Comparison of ENCODE assay signal across 13 mouse cellular contexts in genomic region chr6:97222931-97223467, GRCm38 (mm10). TPM values are rescaled to one million over a fixed set of nuclear protein-coding genes. Genes with fewer than 3 reads are reported as not detected.
DNase-seq lines count a peak whose midpoint lies in the region; ATAC-seq and TF ChIP-seq lines count a peak whose summit lies in the region.
"Had no signal": no experiment of that assay in that cellular context is flagged by ENCODE, and none has a peak within 500 bp of the region (broad histone marks: within the 10 kb centered on the region; RNA-seq: fewer than 3 reads in every experiment).

No protein-coding gene starts in this region.

- H3K9me3 ChIP-seq in CH12.LX (replicated peaks; ENCODE audit: low read length), result no peaks in the 10 kb centered on the region
- H3K9me3 ChIP-seq in heart, embryonic 15.5 days (replicated peaks), result no peaks in the 10 kb centered on the region
- no peaks in the 10 kb centered on the region for H3K9me3 ChIP-seq in liver, postnatal 0 days (ENCODE audit: low read length)
- H3K9me3 ChIP-seq in forebrain, embryonic 14.5 days (replicated peaks; ENCODE audit: control insufficient read depth, low read length), result no peaks in the 10 kb centered on the region
- H3K9me3 ChIP-seq: hindbrain, embryonic 13.5 days had no signal

- intact Hi-C loops in heart, adult 2 months (cut with DNase I), result no loop called here
- intact Hi-C loops in heart, postnatal 36 days (cut with DNase I), result no loop called here

- peaks cover 2% of the 10 kb centered on the region for H3K79me2 ChIP-seq in heart, adult 2 months (replicated peaks; ENCODE audit: control insufficient read depth, insufficient read depth, low read length)
- peaks cover 33% of the 10 kb centered on the region for H3K79me2 ChIP-seq in CH12.LX (replicated peaks; ENCODE audit: control insufficient read depth, extremely low read depth, insufficient read depth, poor library complexity, severe bottlenecking)

- H3K27ac ChIP-seq in heart, adult 2 months, result peak overlapping the region; percentile 64
- H3K27ac ChIP-seq in CH12.LX (ENCODE audit: insufficient read depth, low read depth), result peak overlapping the region; percentile 64; the same call in 1 of the 2 replicates
- peak overlapping the region; percentile 82 for H3K27ac ChIP-seq in heart, embryonic 15.5 days
- no peak overlapping the region for H3K27ac ChIP-seq in liver, postnatal 0 days (ENCODE audit: low read depth)
- H3K27ac ChIP-seq in forebrain, embryonic 14.5 days (ENCODE audit: low read depth, low read length), result no peak overlapping the region
- H3K27ac ChIP-seq: hindbrain, embryonic 13.5 days had no signal

- no peak for DNase-seq in heart, adult 2 months
- DNase-seq in heart, postnatal 36 days, result no peak
- DNase-seq in CH12.LX (ENCODE audit: extremely low read depth), result peak; percentile 67
- no peak for DNase-seq in liver, postnatal 0 days
- no peak for DNase-seq in layer of hippocampus, postnatal 25 days (ENCODE audit: extremely low spot score in 1 of 2, low spot score in 1 of 2)
- DNase-seq in adrenal gland, adult 18-20 months (ENCODE audit: low spot score in 2 of 2), result no peak
- DNase-seq in forebrain, embryonic 14.5 days (ENCODE audit: low spot score), result no peak
- DNase-seq: cerebellum, adult 8-10 months; forebrain, postnatal 0 days; kidney, postnatal 36 days; lung, embryonic 14.5 days had no signal

- no peak for TF ChIP-seq CTCF in heart, adult 2 months (IDR thresholded peaks at IDR 0.05)
- TF ChIP-seq CTCF in CH12.LX (conservative IDR thresholded peaks at IDR 0.05 in 1 of 2, IDR thresholded peaks at IDR 0.05 in 1 of 2; ENCODE audit: low read depth in 2 of 2, low read length in 2 of 2), result no peak
- TF ChIP-seq CTCF in liver, postnatal 0 days (IDR thresholded peaks at IDR 0.05; ENCODE audit: low read depth), result no peak

- no peak for TF ChIP-seq RAD21 in CH12.LX (IDR thresholded peaks at IDR 0.05; ENCODE audit: low read depth, low read length)

- no peak for TF ChIP-seq EP300 in heart, adult 2 months (IDR thresholded peaks at IDR 0.05; ENCODE audit: insufficient read depth, low read depth, low read length)
- TF ChIP-seq EP300 in CH12.LX (IDR thresholded peaks at IDR 0.05; ENCODE audit: low read length), result peak; percentile 40; the same call in 1 of the 2 replicates
- no peak for TF ChIP-seq EP300 in liver, postnatal 0 days (IDR thresholded peaks at IDR 0.05; ENCODE audit: low read depth)

- H3K9ac ChIP-seq in heart, adult 2 months (ENCODE audit: low read depth, low read length), result no peak overlapping the region
- no peak overlapping the region for H3K9ac ChIP-seq in CH12.LX (ENCODE audit: insufficient read depth, low read depth)
- H3K9ac ChIP-seq in heart, embryonic 15.5 days, result no peak overlapping the region
- H3K9ac ChIP-seq in liver, postnatal 0 days (replicated peaks), result no peak overlapping the region
- no peak overlapping the region for H3K9ac ChIP-seq in forebrain, embryonic 14.5 days (ENCODE audit: low read length)
- H3K9ac ChIP-seq: forebrain, postnatal 0 days; hindbrain, embryonic 13.5 days; lung, embryonic 14.5 days had no signal

- dilution Hi-C loops in CH12.LX (cut with MboI; ENCODE audit: extremely low pct_ligation_motif_present, extremely low pct_unique_long_range_greater_than_20kb, low sequenced_read_pairs), result no loop called here

- H3K27me3 ChIP-seq in heart, adult 2 months (ENCODE audit: control insufficient read depth, insufficient read depth, low read length), result no peaks in the 10 kb centered on the region
- H3K27me3 ChIP-seq in CH12.LX (replicated peaks), result no peaks in the 10 kb centered on the region
- no peaks in the 10 kb centered on the region for H3K27me3 ChIP-seq in heart, embryonic 15.5 days
- H3K27me3 ChIP-seq in liver, postnatal 0 days (ENCODE audit: insufficient read depth, low read length), result no peaks in the 10 kb centered on the region
- no peaks in the 10 kb centered on the region for H3K27me3 ChIP-seq in forebrain, embryonic 14.5 days (replicated peaks; ENCODE audit: control insufficient read depth, insufficient read depth, low read length)
- H3K27me3 ChIP-seq: hindbrain, embryonic 13.5 days had no signal

- H3K4me1 ChIP-seq in heart, adult 2 months (ENCODE audit: control insufficient read depth, insufficient read depth, low read length), result peaks cover 19% of the 10 kb centered on the region
- H3K4me1 ChIP-seq in CH12.LX (ENCODE audit: control insufficient read depth in 1 of 2, insufficient read depth in 2 of 2), result peaks cover 8 to 56% of the 10 kb centered on the region in 2 experiments
- H3K4me1 ChIP-seq in heart, embryonic 15.5 days (replicated peaks), result peaks cover 42% of the 10 kb centered on the region
- H3K4me1 ChIP-seq in liver, postnatal 0 days (ENCODE audit: insufficient read depth), result peaks cover 12% of the 10 kb centered on the region
- peaks cover 4% of the 10 kb centered on the region; the same call in 1 of the 2 replicates for H3K4me1 ChIP-seq in forebrain, embryonic 14.5 days (ENCODE audit: control insufficient read depth, insufficient read depth, low read length)

- in situ Hi-C loops in CH12.LX (cut with MboI; ENCODE audit: low pct_ligation_motif_present, low pct_unique_long_range_greater_than_20kb, low sequenced_read_pairs), result loop anchor here (25.0 kb wide), 1 partner anchor 614 kb away; no protein-coding TSS in a partner anchor

- ATAC-seq in heart, embryonic 15.5 days (replicated peaks; ENCODE audit: insufficient number of reproducible peaks, insufficient read depth, low FRiP score, low read depth), result no peak
- 0 out of 2 replicates have a peak, but pooled peaks have one; percentile 33 for ATAC-seq in liver, postnatal 0 days
- ATAC-seq in forebrain, embryonic 14.5 days, result no peak
- ATAC-seq: forebrain, postnatal 0 days had no signal

- no peak overlapping the region for H3K4me3 ChIP-seq in heart, adult 2 months
- no peak overlapping the region for H3K4me3 ChIP-seq in CH12.LX (replicated peaks in 1 of 3; ENCODE audit: low read depth in 2 of 3, low read length in 2 of 3, poor library complexity in 1 of 3)
- H3K4me3 ChIP-seq in heart, embryonic 15.5 days, result no peak overlapping the region
- no peak overlapping the region for H3K4me3 ChIP-seq in liver, postnatal 0 days (ENCODE audit: low read depth, low read length)
- no peak overlapping the region for H3K4me3 ChIP-seq in forebrain, embryonic 14.5 days (ENCODE audit: low read depth, low read length)
- H3K4me3 ChIP-seq: hindbrain, embryonic 13.5 days had no signal

- peak overlapping the region; percentile 90 for H3K4me2 ChIP-seq in CH12.LX (ENCODE audit: insufficient read depth, low read depth, poor library complexity, severe bottlenecking)
- peak overlapping the region; percentile 48 for H3K4me2 ChIP-seq in heart, embryonic 15.5 days
- H3K4me2 ChIP-seq in liver, postnatal 0 days (ENCODE audit: low read depth, low read length), result peak overlapping the region; percentile 30
- no peak overlapping the region for H3K4me2 ChIP-seq in forebrain, embryonic 14.5 days (ENCODE audit: low read length)
- H3K4me2 ChIP-seq: hindbrain, embryonic 13.5 days; lung, embryonic 14.5 days had no signal

- H3K36me3 ChIP-seq in heart, adult 2 months (ENCODE audit: control insufficient read depth, insufficient read depth, low read length), result peaks cover 16% of the 10 kb centered on the region
- peaks cover 15 to 65% of the 10 kb centered on the region in 2 experiments for H3K36me3 ChIP-seq in CH12.LX (replicated peaks in 1 of 2; ENCODE audit: control insufficient read depth in 1 of 2, insufficient read depth in 1 of 2, low read length in 1 of 2)
- H3K36me3 ChIP-seq in heart, embryonic 15.5 days, result 0 out of 2 replicates have a peak, but pooled peaks cover 6% of the 10 kb centered on the region
- H3K36me3 ChIP-seq in liver, postnatal 0 days (replicated peaks; ENCODE audit: insufficient read depth, low read length), result peaks cover 9% of the 10 kb centered on the region; the same call in 1 of the 2 replicates
- H3K36me3 ChIP-seq in forebrain, embryonic 14.5 days (ENCODE audit: control insufficient read depth, insufficient read depth, low read length), result no peaks in the 10 kb centered on the region

- TF ChIP-seq POLR2A in heart, adult 2 months (IDR thresholded peaks at IDR 0.05; ENCODE audit: insufficient read depth, low read depth, low read length), result no peak
- no peak for TF ChIP-seq POLR2A in CH12.LX (IDR thresholded peaks at IDR 0.05; ENCODE audit: low read depth, low read length)

- WGBS in heart, adult 2 months, result 13% methylated on average over 5 of the region's 5 CpGs
- 30% methylated on average over 5 of the region's 5 CpGs for WGBS in heart, embryonic 15.5 days
- WGBS in liver, postnatal 0 days (ENCODE audit: insufficient replicate concordance), result 23% methylated on average over 5 of the region's 5 CpGs
- WGBS in forebrain, embryonic 14.5 days, result 71% methylated on average over 5 of the region's 5 CpGs

RNA-seq across cellular contexts. Expression of gene Arl6ip5, which starts 12.5 kb away (rescaled TPM):
- total RNA-seq in heart, adult 2 months (2021), result 100 to 1,000 TPM; 122 to 138 TPM
- 97.8 and 147 TPM in 2 replicates for polyA plus RNA-seq in heart, adult 2 months (2012; rRNA removed)
- total RNA-seq in heart, postnatal 36 days (2021), result 100 to 1,000 TPM; 120 to 128 TPM
- total RNA-seq in CH12.LX (2012; rRNA removed) (43.6 and 45.3 TPM in 2 replicates), CH12.LX (2014; rRNA removed) (115 and 118 TPM in 2 replicates)
- 135 and 146 TPM in 2 replicates for polyA plus RNA-seq in CH12.LX (2012; ENCODE audit: insufficient read length, low read depth)
- 96.8 and 100 TPM in 2 replicates for polyA plus RNA-seq in heart, embryonic 15.5 days (2015; fragmentation: Nextera tagmentation; extraction: Ambion mirVana)
- polyA plus RNA-seq in liver, postnatal 0 days (2015; fragmentation: Nextera tagmentation; extraction: Ambion mirVana), result 25.5 and 27.1 TPM in 2 replicates
- 100 to 1,000 TPM; 180 to 192 TPM for total RNA-seq in layer of hippocampus, postnatal 25 days (2021)
- total RNA-seq in adrenal gland, adult 18-20 months (2021), result 100 to 1,000 TPM in 1 of 2 experiments, 10 to 100 TPM in 1; 96.5 to 123 TPM
- 72.5 and 79.2 TPM in 2 replicates for polyA plus RNA-seq in forebrain, embryonic 14.5 days (2014; fragmentation: Nextera tagmentation; extraction: Ambion mirVana)

RNA-seq across cellular contexts. Expression of gene Uba3, which starts 17.6 kb away (rescaled TPM):
- total RNA-seq in heart, adult 2 months (2021), result 10 to 100 TPM; 55.2 to 59.3 TPM
- polyA plus RNA-seq in heart, adult 2 months (2012; rRNA removed), result 20.0 and 46.9 TPM in 2 replicates
- 10 to 100 TPM; 53.0 to 61.3 TPM for total RNA-seq in heart, postnatal 36 days (2021)
- total RNA-seq in CH12.LX (2012; rRNA removed) (47.3 and 52.7 TPM in 2 replicates), CH12.LX (2014; rRNA removed) (106 and 120 TPM in 2 replicates)
- 55.6 and 69.5 TPM in 2 replicates for polyA plus RNA-seq in CH12.LX (2012; ENCODE audit: insufficient read length, low read depth)
- polyA plus RNA-seq in heart, embryonic 15.5 days (2015; fragmentation: Nextera tagmentation; extraction: Ambion mirVana), result 64.0 and 66.2 TPM in 2 replicates
- polyA plus RNA-seq in liver, postnatal 0 days (2015; fragmentation: Nextera tagmentation; extraction: Ambion mirVana), result 16.1 and 17.2 TPM in 2 replicates
- total RNA-seq in layer of hippocampus, postnatal 25 days (2021), result 10 to 100 TPM; 70.4 to 71.5 TPM
- 10 to 100 TPM; 58.8 to 59.4 TPM for total RNA-seq in adrenal gland, adult 18-20 months (2021)
- 96.4 and 119 TPM in 2 replicates for polyA plus RNA-seq in forebrain, embryonic 14.5 days (2014; fragmentation: Nextera tagmentation; extraction: Ambion mirVana)

RNA-seq across cellular contexts. Expression of gene Lmod3, which starts 29.6 kb away (rescaled TPM):
- 10 to 100 TPM; 50.1 to 63.0 TPM for total RNA-seq in heart, adult 2 months (2021)
- polyA plus RNA-seq in heart, adult 2 months (2012; rRNA removed), result 26.3 and 40.0 TPM in 2 replicates
- 10 to 100 TPM; 57.6 to 64.6 TPM for total RNA-seq in heart, postnatal 36 days (2021)
- total RNA-seq in CH12.LX (2012; rRNA removed), result not detected in 2 replicates
- total RNA-seq in CH12.LX (2014; rRNA removed), result not detected in 2 replicates
- polyA plus RNA-seq in CH12.LX (2012; ENCODE audit: insufficient read length, low read depth), result not detected in 2 replicates
- polyA plus RNA-seq in heart, embryonic 15.5 days (2015; fragmentation: Nextera tagmentation; extraction: Ambion mirVana), result 16.8 and 24.7 TPM in 2 replicates
- 0.11 and 0.77 TPM in 2 replicates for polyA plus RNA-seq in liver, postnatal 0 days (2015; fragmentation: Nextera tagmentation; extraction: Ambion mirVana)
- not detected for total RNA-seq in layer of hippocampus, postnatal 25 days (2021)
- under 1 TPM in 1 of 2 experiments, not detected in 1; 0.45 TPM for total RNA-seq in adrenal gland, adult 18-20 months (2021)
- not detected in 2 replicates for polyA plus RNA-seq in forebrain, embryonic 14.5 days (2014; fragmentation: Nextera tagmentation; extraction: Ambion mirVana)

RNA-seq across cellular contexts. Expression of gene Tmf1, which starts 44.1 kb away (rescaled TPM):
- total RNA-seq in heart, adult 2 months (2021), result 10 to 100 TPM; 35.7 to 43.6 TPM
- 2.7 and 4.8 TPM in 2 replicates for polyA plus RNA-seq in heart, adult 2 months (2012; rRNA removed)
- 10 to 100 TPM; 38.5 to 39.7 TPM for total RNA-seq in heart, postnatal 36 days (2021)
- total RNA-seq in CH12.LX (2012; rRNA removed), result 22.3 and 23.5 TPM in 2 replicates
- 12.7 and 13.7 TPM in 2 replicates for total RNA-seq in CH12.LX (2014; rRNA removed)
- polyA plus RNA-seq in CH12.LX (2012; ENCODE audit: insufficient read length, low read depth), result 25.1 and 26.4 TPM in 2 replicates
- polyA plus RNA-seq in heart, embryonic 15.5 days (2015; fragmentation: Nextera tagmentation; extraction: Ambion mirVana), result 21.3 and 24.8 TPM in 2 replicates
- polyA plus RNA-seq in liver, postnatal 0 days (2015; fragmentation: Nextera tagmentation; extraction: Ambion mirVana), result 17.5 and 20.3 TPM in 2 replicates
- 10 to 100 TPM; 52.0 to 53.2 TPM for total RNA-seq in layer of hippocampus, postnatal 25 days (2021)
- 10 to 100 TPM; 45.6 to 59.7 TPM for total RNA-seq in adrenal gland, adult 18-20 months (2021)
- polyA plus RNA-seq in forebrain, embryonic 14.5 days (2014; fragmentation: Nextera tagmentation; extraction: Ambion mirVana), result 30.9 and 36.3 TPM in 2 replicates

Comparison
In these comparisons a context has a peak if more than half of its experiments do, and no peak if none do; other contexts are left out.
1. H3K27ac ChIP-seq: peak in heart, adult 2 months (single experiment), CH12.LX (single experiment) and heart, embryonic 15.5 days (single experiment); none in liver, postnatal 0 days (single experiment) and forebrain, embryonic 14.5 days (single experiment).
2. RNA of gene Lmod3, which starts 29.6 kb away (total RNA-seq): 57.6 to 64.6 TPM in heart, postnatal 36 days and 50.1 to 63.0 TPM in heart, adult 2 months; 0.45 TPM in adrenal gland, adult 18-20 months, not detected in CH12.LX and not detected in layer of hippocampus, postnatal 25 days; every median in the first group is over 10 times any median in the second.